15 mouse cellular contexts compared by ENCODE assay signal in genomic region chr7:84884530-84884929, GRCm38 (mm10). TPM values are rescaled to one million over a fixed set of nuclear protein-coding genes. Genes with fewer than 3 reads are reported as not detected.
DNase-seq lines count a peak whose midpoint lies in the region; ATAC-seq and TF ChIP-seq lines count a peak whose summit lies in the region.
"Had no signal": no experiment of that assay in that cellular context is flagged by ENCODE, and none has a peak within 500 bp of the region (broad histone marks: within the 10 kb centered on the region; RNA-seq: fewer than 3 reads in every experiment).

No protein-coding gene starts in this region.

- no peak for TF ChIP-seq CTCF in brain, embryonic 14.5 days (IDR thresholded peaks at IDR 0.05; ENCODE audit: borderline replicate concordance, extremely low read depth, insufficient read depth, insufficient read length)

- TF ChIP-seq POLR2A in brain, embryonic 14.5 days (IDR thresholded peaks at IDR 0.05; ENCODE audit: borderline replicate concordance, extremely low read depth, insufficient read depth, insufficient read length, poor library complexity, severe bottlenecking) = no peak

- peak; percentile 2 to 6 for DNase-seq in cerebellum, postnatal 10 days
- DNase-seq in cerebellum, adult 18-20 months = no peak
- DNase-seq in kidney, postnatal 36 days = peak; percentile 8 to 22
- DNase-seq in kidney, postnatal 4 days = no peak
- peak; percentile 43 for DNase-seq in 416B (ENCODE audit: low read depth)
- DNase-seq in brain, embryonic 14.5 days (ENCODE audit: low read depth) = peak; percentile 16
- DNase-seq: B cell, adult 2 months; heart, adult 18-20 months; spleen, adult 18-20 months had no signal

- no peak for ATAC-seq in megakaryocyte-erythroid progenitor cell, adult 5-6 weeks (replicated peaks; ENCODE audit: low FRiP score, low TSS enrichment, poor library complexity, severe bottlenecking)
- no peak for ATAC-seq in megakaryocyte, adult 5-6 weeks (ENCODE audit: poor library complexity, severe bottlenecking)

RNA-seq across cellular contexts. Expression of gene Olfr291, which starts 31.2 kb away (rescaled TPM):
- polyA plus RNA-seq in brain, embryonic 14.5 days (2012; rRNA removed) = not detected in 2 replicates
- total RNA-seq in megakaryocyte-erythroid progenitor cell, adult 5-6 weeks (2014; fragmentation: Nextera tagmentation) = not detected in 2 replicates
- not detected in 2 replicates for total RNA-seq in megakaryocyte-erythroid progenitor cell, adult 5-6 weeks (2017)
- not detected in 2 replicates for total RNA-seq in megakaryocyte, adult 5-6 weeks (2015)
- total RNA-seq in megakaryocyte, adult 5-6 weeks (2017) = not detected in 2 replicates
- total RNA-seq: common myeloid progenitor, adult 5-6 weeks; heart, adult 18-20 months; layer of hippocampus, postnatal 10 days had no signal
- polyA plus RNA-seq: hindbrain, embryonic 15.5 days; limb, embryonic 13.5 days had no signal

Comparison
In these comparisons a context has a peak if more than half of its experiments do, and no peak if none do; other contexts are left out.
1. DNase-seq: peak in cerebellum, postnatal 10 days (2 of 2), kidney, postnatal 36 days (2 of 2), 416B (single experiment) and brain, embryonic 14.5 days (single experiment); none in cerebellum, adult 18-20 months (0 of 2) and kidney, postnatal 4 days (0 of 2).